Mouse (Mus musculus): ENCODE data around the gene Gde1. TPM values are rescaled to one million over a fixed set of nuclear protein-coding genes. Genes with fewer than 3 reads are reported as not detected.

Gene Gde1
- 76.5 TPM for polyA plus RNA-seq (2012; fragmentation: generic; extraction: Trizol)

DNA sequence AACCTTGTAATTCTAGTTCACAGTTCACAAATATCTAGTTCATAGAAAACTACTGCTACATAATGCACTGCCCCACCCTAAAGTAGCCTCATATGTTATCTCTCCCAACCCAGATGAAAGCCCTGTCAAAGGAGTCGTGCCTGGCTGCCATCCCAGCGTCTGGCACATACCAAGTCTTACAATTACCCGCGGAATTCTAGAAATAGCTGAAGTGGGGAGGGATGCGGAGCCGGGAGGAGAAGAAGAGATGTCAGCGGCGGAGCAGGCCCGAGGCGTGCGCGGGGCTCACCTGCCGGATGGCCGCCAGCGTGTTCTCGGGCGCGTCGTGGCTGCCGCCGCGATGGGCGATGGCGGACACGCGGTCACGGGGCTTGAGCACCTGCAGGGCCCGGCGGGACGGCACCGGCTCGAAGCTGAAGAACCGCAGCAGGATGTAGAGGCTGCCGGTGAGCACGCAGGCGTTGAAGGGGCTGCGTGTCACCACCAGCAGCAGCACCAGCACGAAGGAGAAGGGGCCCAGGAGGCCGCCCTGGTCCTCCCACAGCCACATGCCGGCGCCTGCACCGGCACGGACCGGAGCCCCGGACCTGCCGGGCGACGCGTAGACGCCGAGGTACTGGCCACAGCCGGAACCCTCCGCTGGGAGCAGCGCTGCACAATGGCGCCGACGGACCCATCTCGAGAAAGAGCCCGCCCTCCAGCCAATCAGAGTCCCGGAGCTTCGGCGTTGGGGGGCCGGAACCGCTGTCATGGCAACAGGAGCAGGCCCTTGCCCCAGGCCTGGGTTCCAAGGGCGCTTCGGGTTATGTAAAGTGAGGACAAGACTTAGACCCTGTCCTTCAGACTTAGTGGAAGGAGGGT, at the start of gene Gde1:
Gde1 (minus strand) TSS at position 678 of the 861 bp plus-strand sequence.
- no peaks in the 10 kb centered on the region for H3K27me3 ChIP-seq (ENCODE audit: control insufficient read depth, insufficient read depth, insufficient read length)
- peak within 1 kb of the TSS; percentile 78 for H3K4me2 ChIP-seq (ENCODE audit: low read depth)
- H3K4me3 ChIP-seq, result peak within 1 kb of the TSS; percentile 39
- H3K79me2 ChIP-seq (ENCODE audit: control insufficient read depth, insufficient read depth), result peaks cover 8% of the 10 kb centered on the region
- peak; percentile 78 for TF ChIP-seq POLR2A (IDR thresholded peaks at IDR 0.05; ENCODE audit: insufficient read length, low read depth)
- TF ChIP-seq POLR2AphosphoS2 (IDR thresholded peaks at IDR 0.05; ENCODE audit: insufficient read length, low read depth), result peak; percentile 78
- no peak for TF ChIP-seq CEBPB (IDR thresholded peaks at IDR 0.05; ENCODE audit: insufficient read depth, poor library complexity, severe bottlenecking)
- TF ChIP-seq E2F4 (IDR thresholded peaks at IDR 0.05; ENCODE audit: insufficient read depth), result no peak
- peak in 2 of 3 experiments; percentile 12 to 31 for TF ChIP-seq MYOG (IDR thresholded peaks at IDR 0.05; ENCODE audit: control insufficient read depth in 1 of 3, insufficient read depth in 1 of 3, insufficient read length in 2 of 3, low read depth in 2 of 3)
- no peak for TF ChIP-seq MAX (IDR thresholded peaks at IDR 0.05; ENCODE audit: low read depth)
- H3ac ChIP-seq (ENCODE audit: control insufficient read depth, insufficient read length), result peak within 1 kb of the TSS; percentile 42
- H3K36me3 ChIP-seq (ENCODE audit: control insufficient read depth, insufficient read depth), result no peaks in the 10 kb centered on the region

DNA sequence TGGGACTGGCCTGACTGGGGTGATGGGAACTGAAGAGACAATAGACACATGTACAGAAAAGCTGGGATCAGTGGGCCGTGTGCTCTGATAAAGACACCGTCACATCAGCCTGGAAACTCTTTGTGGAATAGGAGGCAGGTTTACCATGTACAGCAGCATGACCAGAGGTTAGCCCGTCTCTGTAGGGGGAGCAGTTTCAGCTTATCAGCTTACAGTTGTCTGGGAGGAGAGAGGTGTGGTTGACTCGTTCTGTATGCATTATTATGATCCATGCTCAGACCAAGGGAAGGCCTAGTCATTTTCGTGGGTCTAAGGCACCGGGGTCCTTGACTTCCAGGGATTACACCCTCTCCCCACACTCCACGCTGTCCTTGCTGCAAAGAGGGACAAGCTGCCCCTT, 46.0 kb upstream of the Gde1 start:
- Histone ChIP-seq H3K27me3 (ENCODE audit: control insufficient read depth, insufficient read depth, insufficient read length) (no peaks in the 10 kb centered on the region), H3ac (ENCODE audit: control insufficient read depth, insufficient read length) (no peak overlapping the region), H3K36me3 (ENCODE audit: control insufficient read depth, insufficient read depth) (peaks cover 5% of the 10 kb centered on the region), H3K4me2 (ENCODE audit: low read depth) (no peak overlapping the region), H3K4me3 (no peak overlapping the region), H3K79me2 (ENCODE audit: control insufficient read depth, insufficient read depth) (no peaks in the 10 kb centered on the region)
- no peak for TF ChIP-seq TCF3 (IDR thresholded peaks at IDR 0.05; ENCODE audit: insufficient read length, low read depth)
- TF ChIP-seq SRF (IDR thresholded peaks at IDR 0.05; ENCODE audit: control insufficient read depth, insufficient read length, low read depth), result no peak
- no peak for TF ChIP-seq POLR2AphosphoS2 (IDR thresholded peaks at IDR 0.05; ENCODE audit: insufficient read length, low read depth)
- no peak for TF ChIP-seq E2F4 (IDR thresholded peaks at IDR 0.05; ENCODE audit: insufficient read depth)
- TF ChIP-seq TCF12 (IDR thresholded peaks at IDR 0.05; ENCODE audit: insufficient read depth, poor library complexity, severe bottlenecking), result no peak
- no peak for TF ChIP-seq REST (IDR thresholded peaks at IDR 0.05; ENCODE audit: insufficient read depth, insufficient read length)

DNA sequence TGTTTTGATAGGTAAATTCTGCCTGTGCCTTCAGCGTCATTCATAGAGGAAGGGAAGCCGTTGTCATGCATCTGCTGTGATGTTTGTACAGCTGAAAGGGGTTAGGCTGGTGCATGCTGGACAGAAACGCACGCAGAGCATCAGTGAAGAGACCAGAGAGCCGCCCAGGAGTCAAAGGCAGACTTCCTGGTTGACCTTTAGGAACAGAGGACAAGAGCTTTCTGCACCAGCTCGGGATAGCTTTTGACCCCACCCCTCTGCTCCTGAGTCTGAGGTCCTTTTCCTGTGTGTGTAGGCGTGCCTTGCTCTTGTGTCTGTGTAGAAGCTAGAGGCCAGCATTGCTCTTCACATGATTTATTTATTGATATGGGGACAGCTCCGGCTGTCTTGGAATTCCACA, 44.1 kb upstream of the Gde1 start:
- H3ac ChIP-seq (ENCODE audit: control insufficient read depth, insufficient read length), result no peak overlapping the region
- no peaks in the 10 kb centered on the region for H3K79me2 ChIP-seq (ENCODE audit: control insufficient read depth, insufficient read depth)
- H3K4me3 ChIP-seq, result no peak overlapping the region
- no peak for TF ChIP-seq POLR2AphosphoS2 (IDR thresholded peaks at IDR 0.05; ENCODE audit: insufficient read length, low read depth)
- TF ChIP-seq REST (IDR thresholded peaks at IDR 0.05; ENCODE audit: insufficient read depth, insufficient read length), result no peak
- no peak for TF ChIP-seq MYOD1 (IDR thresholded peaks at IDR 0.05; ENCODE audit: control insufficient read depth in 1 of 3, insufficient read length in 2 of 3, low read depth in 2 of 3)
- TF ChIP-seq POLR2A (IDR thresholded peaks at IDR 0.05; ENCODE audit: insufficient read length, low read depth), result no peak
- peaks cover 6% of the 10 kb centered on the region for H3K36me3 ChIP-seq (ENCODE audit: control insufficient read depth, insufficient read depth)
- no peak overlapping the region for H3K4me2 ChIP-seq (ENCODE audit: low read depth)
- H3K27me3 ChIP-seq (ENCODE audit: control insufficient read depth, insufficient read depth, insufficient read length), result no peaks in the 10 kb centered on the region

DNA sequence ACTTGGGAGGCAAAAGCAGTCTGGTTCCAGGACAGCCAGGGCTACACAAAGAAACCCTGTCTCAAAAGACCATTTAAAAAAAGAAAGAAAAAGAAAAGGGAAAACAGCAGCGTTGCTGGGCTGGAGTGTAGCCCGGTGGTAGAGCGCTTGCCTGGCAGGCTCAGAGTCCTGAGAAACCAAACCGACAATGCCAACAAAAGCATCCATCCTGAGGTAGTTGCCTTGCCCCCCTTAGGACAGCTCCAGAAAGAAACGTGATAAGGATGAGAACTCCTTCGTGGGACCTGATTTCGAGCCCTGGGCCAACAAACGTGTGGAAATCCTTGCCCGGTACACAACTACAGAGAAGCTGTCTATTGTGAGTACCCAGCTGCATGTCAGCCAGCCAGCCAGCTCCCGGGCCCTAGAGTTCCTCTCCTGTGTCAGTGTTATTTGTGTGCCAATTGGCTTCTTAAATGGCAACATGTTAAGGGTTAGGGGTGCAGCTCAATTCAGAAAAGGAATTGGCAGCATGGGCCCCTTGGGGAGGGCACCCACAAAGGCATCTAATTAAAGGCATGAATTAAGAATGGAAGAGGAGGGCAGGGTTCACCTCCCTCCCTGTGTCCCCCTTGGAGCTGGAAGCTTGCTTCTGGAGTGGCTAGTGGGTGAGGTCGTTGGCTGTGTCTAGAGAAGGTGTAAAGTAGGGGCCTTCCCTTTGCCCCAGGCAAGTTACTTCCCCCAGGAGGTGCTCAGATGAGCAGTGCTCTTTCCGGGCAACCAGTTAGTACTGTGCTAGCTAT, 42.5 kb upstream of the Gde1 start:
- Histone ChIP-seq H3K36me3 (ENCODE audit: control insufficient read depth, insufficient read depth) (peaks cover 6% of the 10 kb centered on the region), H3K27me3 (ENCODE audit: control insufficient read depth, insufficient read depth, insufficient read length) (no peaks in the 10 kb centered on the region), H3ac (ENCODE audit: control insufficient read depth, insufficient read length) (no peak overlapping the region), H3K4me2 (ENCODE audit: low read depth) (no peak overlapping the region), H3K79me2 (ENCODE audit: control insufficient read depth, insufficient read depth) (no peaks in the 10 kb centered on the region), H3K4me3 (no peak overlapping the region)
- TF ChIP-seq TCF3 (IDR thresholded peaks at IDR 0.05; ENCODE audit: insufficient read length, low read depth), result no peak
- TF ChIP-seq POLR2AphosphoS2 (IDR thresholded peaks at IDR 0.05; ENCODE audit: insufficient read length, low read depth), result no peak
- TF ChIP-seq SRF (IDR thresholded peaks at IDR 0.05; ENCODE audit: control insufficient read depth, insufficient read length, low read depth), result no peak
- TF ChIP-seq MAX (IDR thresholded peaks at IDR 0.05; ENCODE audit: low read depth), result no peak
- TF ChIP-seq POLR2A (IDR thresholded peaks at IDR 0.05; ENCODE audit: insufficient read length, low read depth), result no peak
- no peak for TF ChIP-seq USF1 (IDR thresholded peaks at IDR 0.05; ENCODE audit: low read depth)
- TF ChIP-seq MYOD1 (IDR thresholded peaks at IDR 0.05; ENCODE audit: control insufficient read depth in 1 of 3, insufficient read length in 2 of 3, low read depth in 2 of 3), result no peak
- TF ChIP-seq TCF12 (IDR thresholded peaks at IDR 0.05; ENCODE audit: insufficient read depth, poor library complexity, severe bottlenecking), result no peak
- no peak for TF ChIP-seq MYOG (IDR thresholded peaks at IDR 0.05; ENCODE audit: control insufficient read depth in 1 of 3, insufficient read depth in 1 of 3, insufficient read length in 2 of 3, low read depth in 2 of 3)
- no peak for TF ChIP-seq CEBPB (IDR thresholded peaks at IDR 0.05; ENCODE audit: insufficient read depth, poor library complexity, severe bottlenecking)
- TF ChIP-seq REST (IDR thresholded peaks at IDR 0.05; ENCODE audit: insufficient read depth, insufficient read length), result no peak
- no peak for TF ChIP-seq E2F4 (IDR thresholded peaks at IDR 0.05; ENCODE audit: insufficient read depth)

DNA sequence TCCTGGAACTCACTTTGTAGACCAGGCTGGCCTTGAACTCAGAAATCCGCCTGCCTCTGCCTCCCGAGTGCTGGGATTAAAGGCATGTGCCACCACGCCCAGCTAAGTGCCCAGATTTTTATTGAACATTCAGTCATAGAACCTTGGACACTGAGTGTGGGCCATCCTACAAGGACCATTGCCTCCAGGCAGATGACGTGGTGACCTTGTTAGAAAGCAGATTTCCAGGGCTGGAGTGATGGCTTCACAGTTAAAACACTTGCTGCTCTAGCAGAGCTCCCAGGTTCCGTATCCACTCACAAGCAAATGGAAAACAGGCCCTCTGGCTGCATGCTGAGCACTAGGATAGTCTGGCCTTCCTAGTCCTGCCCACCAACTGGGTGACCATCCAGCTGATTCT, 39.2 kb upstream of the Gde1 start:
- Histone ChIP-seq H3K4me3 (no peak overlapping the region), H3K79me2 (ENCODE audit: control insufficient read depth, insufficient read depth) (peaks cover 4% of the 10 kb centered on the region), H3ac (ENCODE audit: control insufficient read depth, insufficient read length) (no peak overlapping the region), H3K27me3 (ENCODE audit: control insufficient read depth, insufficient read depth, insufficient read length) (no peaks in the 10 kb centered on the region), H3K4me2 (ENCODE audit: low read depth) (no peak overlapping the region), H3K36me3 (ENCODE audit: control insufficient read depth, insufficient read depth) (peaks cover 6% of the 10 kb centered on the region)
- no peak for TF ChIP-seq TCF3 (IDR thresholded peaks at IDR 0.05; ENCODE audit: insufficient read length, low read depth)
- no peak for TF ChIP-seq REST (IDR thresholded peaks at IDR 0.05; ENCODE audit: insufficient read depth, insufficient read length)
- TF ChIP-seq CEBPB (IDR thresholded peaks at IDR 0.05; ENCODE audit: insufficient read depth, poor library complexity, severe bottlenecking), result no peak
- TF ChIP-seq POLR2A (IDR thresholded peaks at IDR 0.05; ENCODE audit: insufficient read length, low read depth), result no peak
- TF ChIP-seq POLR2AphosphoS2 (IDR thresholded peaks at IDR 0.05; ENCODE audit: insufficient read length, low read depth), result no peak
- no peak for TF ChIP-seq MAX (IDR thresholded peaks at IDR 0.05; ENCODE audit: low read depth)
- TF ChIP-seq USF1 (IDR thresholded peaks at IDR 0.05; ENCODE audit: low read depth), result no peak
- TF ChIP-seq TCF12 (IDR thresholded peaks at IDR 0.05; ENCODE audit: insufficient read depth, poor library complexity, severe bottlenecking), result no peak
- TF ChIP-seq E2F4 (IDR thresholded peaks at IDR 0.05; ENCODE audit: insufficient read depth), result no peak
